Mouse (Mus musculus): Measurements from ENCODE around the gene Vwa8. TPM values are rescaled to one million over a fixed set of nuclear protein-coding genes. Genes with fewer than 3 reads are reported as not detected.

Gene Vwa8
- polyA plus RNA-seq, 1 experiment = 8.7 TPM

GRCm38 (mm10) chr14:79109375-79109774, 260.5 kb downstream of the Vwa8 start:
- WGBS = 70% methylated on average over 1 of the region's 1 CpGs
- no peak for DNase-seq
- TF ChIP-seq CTCF (IDR thresholded peaks at IDR 0.05; ENCODE audit: borderline replicate concordance, control insufficient read depth, extremely low read depth, insufficient read depth, low read length, poor library complexity) (no peak), POLR2A (IDR thresholded peaks at IDR 0.05; ENCODE audit: control insufficient read depth, extremely low read depth, insufficient read depth, low read length, poor library complexity) (no peak)

GRCm38 (mm10) chr14:79110012-79110411, 261.2 kb downstream of the Vwa8 start:
- Histone ChIP-seq H3K4me1 (replicated peaks; ENCODE audit: control insufficient read depth, insufficient read depth, low read length) (no peaks in the 10 kb centered on the region), H3K27ac (ENCODE audit: control insufficient read depth, insufficient read depth, low read length) (no peak overlapping the region), H3K4me3 (ENCODE audit: control insufficient read depth, insufficient read depth, low read length) (no peak overlapping the region), H3K36me3 (ENCODE audit: control insufficient read depth, insufficient read depth, low read length) (no peaks in the 10 kb centered on the region), H3K27me3 (ENCODE audit: control insufficient read depth, insufficient read depth, low read length) (no peaks in the 10 kb centered on the region)
- TF ChIP-seq CTCF (IDR thresholded peaks at IDR 0.05; ENCODE audit: borderline replicate concordance, control insufficient read depth, extremely low read depth, insufficient read depth, low read length, poor library complexity) = no peak
- TF ChIP-seq POLR2A (IDR thresholded peaks at IDR 0.05; ENCODE audit: control insufficient read depth, extremely low read depth, insufficient read depth, low read length, poor library complexity) = no peak
- DNase-seq = no peak
- 73% methylated on average over 3 of the region's 3 CpGs for WGBS

More at GRCm38 (mm10) chr14:79109375-79109774, 260.5 kb downstream of the Vwa8 start:
- H3K4me3 ChIP-seq (ENCODE audit: control insufficient read depth, insufficient read depth, low read length) = no peak overlapping the region
- no peaks in the 10 kb centered on the region for H3K4me1 ChIP-seq (replicated peaks; ENCODE audit: control insufficient read depth, insufficient read depth, low read length)
- H3K36me3 ChIP-seq (ENCODE audit: control insufficient read depth, insufficient read depth, low read length) = no peaks in the 10 kb centered on the region
- H3K27ac ChIP-seq (ENCODE audit: control insufficient read depth, insufficient read depth, low read length) = no peak overlapping the region
- no peaks in the 10 kb centered on the region for H3K27me3 ChIP-seq (ENCODE audit: control insufficient read depth, insufficient read depth, low read length)

GRCm38 (mm10) chr14:79112050-79112449, 263.2 kb downstream of the Vwa8 start:
- no peak for DNase-seq
- H3K4me3 ChIP-seq (ENCODE audit: control insufficient read depth, insufficient read depth, low read length) = no peak overlapping the region
- no peaks in the 10 kb centered on the region for H3K27me3 ChIP-seq (ENCODE audit: control insufficient read depth, insufficient read depth, low read length)
- WGBS = 96% methylated on average over 6 of the region's 6 CpGs
- no peak overlapping the region for H3K27ac ChIP-seq (ENCODE audit: control insufficient read depth, insufficient read depth, low read length)
- H3K4me1 ChIP-seq (replicated peaks; ENCODE audit: control insufficient read depth, insufficient read depth, low read length) = no peaks in the 10 kb centered on the region
- H3K36me3 ChIP-seq (ENCODE audit: control insufficient read depth, insufficient read depth, low read length) = no peaks in the 10 kb centered on the region
- TF ChIP-seq CTCF (IDR thresholded peaks at IDR 0.05; ENCODE audit: borderline replicate concordance, control insufficient read depth, extremely low read depth, insufficient read depth, low read length, poor library complexity) (no peak), POLR2A (IDR thresholded peaks at IDR 0.05; ENCODE audit: control insufficient read depth, extremely low read depth, insufficient read depth, low read length, poor library complexity) (no peak)

GRCm38 (mm10) chr14:79114526-79115383, 265.9 kb downstream of the Vwa8 start:
- no peaks in the 10 kb centered on the region for H3K27me3 ChIP-seq (ENCODE audit: control insufficient read depth, insufficient read depth, low read length)
- no peak for TF ChIP-seq CTCF (IDR thresholded peaks at IDR 0.05; ENCODE audit: borderline replicate concordance, control insufficient read depth, extremely low read depth, insufficient read depth, low read length, poor library complexity)
- no peak for TF ChIP-seq POLR2A (IDR thresholded peaks at IDR 0.05; ENCODE audit: control insufficient read depth, extremely low read depth, insufficient read depth, low read length, poor library complexity)
- 89% methylated on average over 11 of the region's 11 CpGs for WGBS
- no peak overlapping the region for H3K27ac ChIP-seq (ENCODE audit: control insufficient read depth, insufficient read depth, low read length)
- H3K36me3 ChIP-seq (ENCODE audit: control insufficient read depth, insufficient read depth, low read length) = no peaks in the 10 kb centered on the region
- no peak for DNase-seq
- H3K4me3 ChIP-seq (ENCODE audit: control insufficient read depth, insufficient read depth, low read length) = no peak overlapping the region
- H3K4me1 ChIP-seq (replicated peaks; ENCODE audit: control insufficient read depth, insufficient read depth, low read length) = no peaks in the 10 kb centered on the region

GRCm38 (mm10) chr14:79118457-79118856, 269.6 kb downstream of the Vwa8 start:
- DNase-seq = no peak
- WGBS = 81% methylated on average over 7 of the region's 7 CpGs
- Histone ChIP-seq H3K36me3 (ENCODE audit: control insufficient read depth, insufficient read depth, low read length) (no peaks in the 10 kb centered on the region), H3K27ac (ENCODE audit: control insufficient read depth, insufficient read depth, low read length) (no peak overlapping the region), H3K4me3 (ENCODE audit: control insufficient read depth, insufficient read depth, low read length) (no peak overlapping the region), H3K4me1 (replicated peaks; ENCODE audit: control insufficient read depth, insufficient read depth, low read length) (no peaks in the 10 kb centered on the region), H3K27me3 (ENCODE audit: control insufficient read depth, insufficient read depth, low read length) (no peaks in the 10 kb centered on the region)
- TF ChIP-seq CTCF (IDR thresholded peaks at IDR 0.05; ENCODE audit: borderline replicate concordance, control insufficient read depth, extremely low read depth, insufficient read depth, low read length, poor library complexity) (no peak), POLR2A (IDR thresholded peaks at IDR 0.05; ENCODE audit: control insufficient read depth, extremely low read depth, insufficient read depth, low read length, poor library complexity) (no peak)

GRCm38 (mm10) chr14:79119354-79119753, 270.5 kb downstream of the Vwa8 start:
- no peak for DNase-seq
- Histone ChIP-seq H3K4me3 (ENCODE audit: control insufficient read depth, insufficient read depth, low read length) (no peak overlapping the region), H3K27ac (ENCODE audit: control insufficient read depth, insufficient read depth, low read length) (no peak overlapping the region), H3K36me3 (ENCODE audit: control insufficient read depth, insufficient read depth, low read length) (no peaks in the 10 kb centered on the region), H3K27me3 (ENCODE audit: control insufficient read depth, insufficient read depth, low read length) (no peaks in the 10 kb centered on the region), H3K4me1 (replicated peaks; ENCODE audit: control insufficient read depth, insufficient read depth, low read length) (no peaks in the 10 kb centered on the region)
- 70% methylated on average over 9 of the region's 9 CpGs for WGBS
- no peak for TF ChIP-seq POLR2A (IDR thresholded peaks at IDR 0.05; ENCODE audit: control insufficient read depth, extremely low read depth, insufficient read depth, low read length, poor library complexity)
- no peak for TF ChIP-seq CTCF (IDR thresholded peaks at IDR 0.05; ENCODE audit: borderline replicate concordance, control insufficient read depth, extremely low read depth, insufficient read depth, low read length, poor library complexity)
